Mouse (Mus musculus): ENCODE measurements around the gene Lrrc4b.

GRCm38 (mm10) chr7:44433371-44433770 is 4.6 kb downstream of the Lrrc4b start:
- TF ChIP-seq CTCF (IDR thresholded peaks at IDR 0.05; ENCODE audit: control insufficient read depth, insufficient read depth, insufficient read length) (no peak), USF1 (IDR thresholded peaks at IDR 0.05; ENCODE audit: low read depth) (no peak), MAX (IDR thresholded peaks at IDR 0.05) (no peak), FOSL1 (IDR thresholded peaks at IDR 0.05; ENCODE audit: insufficient read depth, low read length, poor library complexity, severe bottlenecking) (no peak)
